Mouse (Mus musculus): ENCODE results near the gene Gpld1.

- TF ChIP-seq POLR2A (IDR thresholded peaks at IDR 0.05; ENCODE audit: control insufficient read depth, low read depth, low read length) = no peak
- TF ChIP-seq CTCF (IDR thresholded peaks at IDR 0.05; ENCODE audit: control insufficient read depth, insufficient read depth, insufficient replicate concordance, low read depth, low read length) = no peak
Measured at GRCm38 (mm10) chr13:24962119-24962518, 19.2 kb downstream of the Gpld1 start.

All from testis, adult 2 months (tissue).